Mouse (Mus musculus) lung, postnatal 10 days (tissue): Measurements from ENCODE around the gene Echdc3.

Experiments used
- DNase-seq: peaks from one replicate; pipeline ENCODE4 v3.0.0; 2021

Echdc3 gene

GRCm38 (mm10) chr2:6165771-6166170 is 47.1 kb downstream of the Echdc3 start:
- peak; percentile 69 for DNase-seq

- peak; percentile 29 for DNase-seq
Measured at GRCm38 (mm10) chr2:6164606-6165290, 48.1 kb downstream of the Echdc3 start.

DNA sequence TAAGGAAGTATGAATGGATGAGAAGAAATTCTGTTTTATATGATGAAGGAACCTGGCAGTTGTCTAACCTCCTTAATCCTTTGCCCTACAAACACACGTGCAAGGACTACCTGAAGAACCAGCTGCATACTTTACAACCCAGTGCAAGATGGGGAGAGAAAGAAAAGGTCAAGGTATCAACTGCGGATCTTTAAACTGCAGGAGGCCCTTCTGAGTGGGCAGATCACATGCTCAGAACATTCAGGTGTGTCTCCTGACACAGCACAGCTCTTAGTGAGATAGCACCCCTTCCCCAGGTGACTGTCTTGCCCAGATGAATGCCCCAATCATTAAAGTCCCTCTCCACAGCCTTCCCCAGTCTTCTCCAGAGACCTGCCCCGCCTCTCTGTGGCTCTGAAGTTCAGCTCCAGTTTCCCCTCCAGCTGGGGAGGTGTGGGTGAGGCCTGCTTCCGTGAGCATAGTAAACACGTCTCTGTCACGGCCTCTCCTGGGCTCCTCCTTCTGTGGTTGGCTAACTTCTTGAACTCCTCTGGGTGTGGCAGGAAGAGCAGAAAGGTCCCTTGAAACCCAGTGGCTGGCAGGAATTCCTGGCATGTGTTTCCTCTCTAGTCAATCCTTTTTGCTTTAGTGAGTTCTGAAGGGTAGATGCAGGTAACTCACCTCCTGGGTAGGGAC is 50.3 kb downstream of the Echdc3 start:
- DNase-seq: peak; percentile 75

DNA sequence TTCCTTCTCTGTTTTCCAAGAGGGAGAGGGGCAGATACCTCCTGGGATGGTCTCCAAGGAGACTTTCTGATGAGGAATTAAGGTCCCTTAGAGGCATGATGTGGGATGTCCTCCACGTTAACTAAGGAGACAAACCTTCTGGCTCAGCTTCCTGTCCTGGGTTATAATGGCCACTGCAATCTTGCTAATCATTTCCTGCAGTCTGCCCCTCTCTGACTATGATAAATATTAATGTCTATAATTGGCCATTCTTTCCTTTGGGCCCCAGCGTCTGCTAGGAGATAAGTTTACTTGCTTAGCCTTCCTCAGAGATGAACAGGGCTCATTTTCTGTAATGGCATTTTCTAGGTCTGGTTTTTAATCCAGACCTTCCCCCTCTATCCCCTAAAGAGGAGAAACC is 53.1 kb downstream of the Echdc3 start:
- DNase-seq: no peak

DNA sequence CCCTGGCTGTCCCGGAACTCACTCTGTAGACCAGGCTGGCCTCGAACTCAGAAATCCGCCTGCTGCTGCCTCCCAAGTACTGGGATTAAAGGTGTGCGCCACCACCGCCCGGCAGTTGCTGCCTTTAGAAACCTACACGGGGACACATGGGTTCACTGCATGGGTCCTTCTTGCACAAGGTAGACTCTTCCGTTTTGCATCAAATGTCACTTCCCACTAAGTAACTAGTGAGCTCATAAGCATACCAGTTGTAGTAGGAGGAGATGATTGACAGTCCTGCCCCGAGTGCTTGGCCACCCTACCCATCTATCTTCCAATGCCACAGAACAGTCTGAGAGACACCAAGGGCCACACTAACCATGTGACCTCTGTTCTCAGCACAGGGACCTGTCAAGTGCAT is 53.6 kb downstream of the Echdc3 start:
- DNase-seq: no peak

GRCm38 (mm10) chr2:6157635-6158034 is 55.2 kb downstream of the Echdc3 start:
- no peak for DNase-seq

DNA sequence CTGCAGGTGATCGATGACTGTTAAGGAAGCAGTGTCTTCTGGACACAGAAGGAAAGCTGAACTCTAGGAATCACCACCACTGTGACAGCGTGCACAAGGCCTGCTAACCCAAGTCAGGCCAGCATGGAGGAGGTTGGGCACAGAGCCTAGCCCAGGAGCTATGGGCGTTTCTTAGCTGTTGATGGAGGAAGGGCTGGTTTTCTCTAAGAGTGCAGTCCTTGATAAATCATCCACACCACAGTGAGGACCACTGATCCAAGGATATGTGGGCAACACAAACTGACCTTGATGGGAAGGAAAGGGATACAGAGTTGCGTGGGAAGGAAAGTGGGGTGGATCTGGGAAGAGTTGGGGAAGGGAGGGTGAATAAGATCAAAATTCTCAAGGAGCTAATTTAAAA is 55.6 kb downstream of the Echdc3 start:
- no peak for DNase-seq

- DNase-seq: peak; percentile 25
Measured at GRCm38 (mm10) chr2:6149801-6150200, 63.0 kb downstream of the Echdc3 start.

DNA sequence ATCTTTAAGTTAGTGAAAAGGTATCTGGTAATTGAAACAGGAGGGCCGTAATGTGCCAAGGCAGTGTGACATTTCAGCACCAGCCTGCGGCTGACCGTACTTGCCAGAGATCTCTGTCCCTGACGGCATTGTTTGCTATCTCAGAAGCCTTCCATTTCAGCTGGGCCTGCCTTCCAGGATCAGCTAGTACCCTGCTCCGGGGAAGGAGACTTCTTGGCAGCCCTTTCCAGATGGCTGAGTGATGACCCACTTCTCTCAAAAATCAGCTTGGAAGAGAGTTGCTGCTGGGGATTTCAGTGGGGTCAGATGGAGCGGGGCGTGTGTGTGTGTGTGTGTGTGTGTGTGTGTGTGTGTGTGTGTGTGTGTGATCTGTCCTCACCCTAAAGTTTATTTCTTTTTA is 65.9 kb downstream of the Echdc3 start:
- peak; percentile 25 for DNase-seq

- no peak for DNase-seq
Measured at GRCm38 (mm10) chr2:6146257-6146656, 66.6 kb downstream of the Echdc3 start.

GRCm38 (mm10) chr2:6145611-6146010 is 67.2 kb downstream of the Echdc3 start:
- DNase-seq: no peak

DNA sequence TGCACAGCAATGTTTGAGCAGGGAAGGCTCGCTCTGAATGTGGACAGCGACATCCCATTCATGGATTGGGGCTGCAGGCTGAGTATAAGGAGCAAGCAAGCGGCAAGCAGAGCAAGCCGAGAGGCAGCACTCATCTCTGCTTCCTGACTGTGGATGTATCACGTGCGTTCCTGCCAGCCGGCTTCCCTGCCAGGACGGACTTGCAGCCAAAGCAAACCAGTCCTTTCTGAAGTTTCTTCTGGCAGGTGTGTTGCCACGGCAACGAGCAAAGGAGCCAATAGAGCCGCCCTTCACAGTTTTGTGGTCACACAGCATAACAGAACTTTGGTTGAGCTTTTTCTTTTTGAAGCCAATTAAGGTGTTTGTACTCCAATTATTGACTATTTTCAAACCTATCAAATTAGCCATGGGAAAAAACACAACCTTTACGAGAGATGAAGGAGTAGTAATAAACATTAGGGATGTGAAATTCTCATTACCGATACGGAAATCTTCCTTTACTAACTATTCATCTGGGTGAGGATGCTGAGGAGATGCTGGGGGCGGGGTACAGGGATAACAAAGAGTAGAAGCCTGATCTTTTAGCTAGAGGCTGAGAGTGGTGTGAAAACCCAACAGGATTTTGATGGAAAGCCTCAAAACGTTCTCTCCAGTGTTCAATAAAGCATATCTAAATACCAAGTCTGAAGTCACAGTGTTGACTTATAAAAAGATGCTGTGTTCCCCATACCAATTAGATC is 69.7 kb downstream of the Echdc3 start:
- no peak for DNase-seq

- DNase-seq: peak; percentile 23
Measured at GRCm38 (mm10) chr2:6140572-6141161, 72.2 kb downstream of the Echdc3 start.
